Mouse (Mus musculus) neutrophil, adult 5-6 weeks (primary cell): Measurements from ENCODE around the gene Fcrla. TPM values are rescaled to one million over a fixed set of nuclear protein-coding genes. Genes with fewer than 3 reads are reported as not detected.

Experiments
- ATAC-seq: fragments of 151-379, 151-347 bp; 2 replicates; pipeline ENCODE4 v1.8.0; 2017; ENCODE audit warnings: mild to moderate bottlenecking, moderate TSS enrichment; ENCODE audit not compliant: insufficient number of reproducible peaks, poor library complexity, low FRiP score, severe bottlenecking; ENCODE audit errors: extremely low read depth
- total RNA-seq: library from RNA; stranded (forward); fragments of 200-1000 nt; gene quantifications from 2 replicates; pipeline ENCODE4 v1.2.3, GENCODE M21; 2017

Fcrla gene
- total RNA-seq, 1 experiment from 2014 or later: 255 TPM

DNA sequence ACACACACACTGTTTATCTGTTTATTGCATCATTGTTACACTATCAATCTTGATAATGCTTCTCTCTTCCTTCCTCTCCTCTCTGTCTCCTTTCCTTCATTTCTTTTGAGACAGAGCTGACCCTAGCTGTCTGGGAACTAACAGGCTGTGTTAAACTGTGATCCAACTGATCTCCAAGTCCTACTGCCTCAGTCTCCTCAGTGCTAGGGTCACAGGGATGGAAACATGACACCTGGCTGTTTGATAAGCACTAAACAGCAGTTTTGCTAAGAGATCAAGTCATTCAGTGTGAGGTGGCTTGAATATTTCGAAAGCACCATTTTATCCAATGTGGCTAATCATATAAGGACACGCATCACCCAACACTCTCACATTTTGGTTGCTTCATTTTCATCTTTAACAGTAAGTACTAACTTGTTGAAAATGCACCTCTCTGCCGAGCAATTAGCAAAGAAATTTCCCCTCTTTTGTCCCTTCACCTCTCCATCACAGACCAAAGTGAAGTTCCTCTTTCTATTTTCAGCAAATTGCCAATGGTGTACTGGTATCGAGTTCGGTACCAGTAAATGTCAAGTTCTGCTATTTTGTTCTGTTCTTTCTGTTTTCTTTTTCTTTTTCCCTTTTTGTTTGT lies 30.6 kb downstream of the Fcrla start:
- ATAC-seq: no peak

- ATAC-seq: peak; percentile 66; the same call in 1 of the 2 replicates
These were observed 32.5 kb downstream of the Fcrla start for GRCm38 (mm10) chr1:170894603-170895602.

DNA sequence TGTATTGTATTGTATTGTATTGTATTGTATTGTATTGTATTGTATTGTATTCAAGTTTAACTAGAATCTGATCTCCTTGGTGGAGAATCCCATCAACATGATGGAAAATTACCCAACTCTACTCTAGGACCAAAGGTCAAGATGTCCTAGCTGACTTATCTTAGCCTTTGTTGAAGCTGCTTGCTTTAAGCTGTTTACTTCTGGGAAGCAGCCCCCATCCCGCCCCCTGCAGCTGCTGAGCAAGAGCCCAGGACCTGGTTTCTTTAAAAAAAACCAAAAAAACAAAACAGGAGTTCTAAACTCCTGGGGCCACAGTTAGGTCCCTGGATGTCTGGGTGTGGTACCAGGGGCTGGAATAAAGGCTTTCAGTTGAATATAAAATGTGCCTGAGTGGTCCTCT lies 35.1 kb downstream of the Fcrla start:
- ATAC-seq: no peak

DNA sequence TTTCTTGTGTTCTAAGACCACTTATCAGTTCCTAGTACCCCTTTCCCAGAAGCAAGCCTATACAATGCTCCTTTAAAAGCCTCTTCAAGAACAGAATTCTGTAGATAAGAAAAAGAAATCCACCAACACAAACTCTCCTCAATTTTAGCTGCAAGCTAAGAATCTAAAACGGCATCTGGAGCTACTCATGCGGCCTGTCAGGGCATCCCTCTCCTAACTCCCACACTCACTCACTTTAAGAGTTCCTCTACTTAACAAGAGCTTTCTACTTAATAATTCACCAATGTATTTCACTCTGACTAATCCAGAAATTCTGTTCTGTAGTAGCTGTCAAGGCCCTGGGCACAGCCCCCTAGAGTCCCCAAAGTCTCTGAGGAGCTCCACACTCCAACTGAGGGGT lies 35.7 kb downstream of the Fcrla start:
- ATAC-seq: no peak

- no peak for ATAC-seq
These were observed 38.1 kb downstream of the Fcrla start for GRCm38 (mm10) chr1:170889310-170889709.

DNA sequence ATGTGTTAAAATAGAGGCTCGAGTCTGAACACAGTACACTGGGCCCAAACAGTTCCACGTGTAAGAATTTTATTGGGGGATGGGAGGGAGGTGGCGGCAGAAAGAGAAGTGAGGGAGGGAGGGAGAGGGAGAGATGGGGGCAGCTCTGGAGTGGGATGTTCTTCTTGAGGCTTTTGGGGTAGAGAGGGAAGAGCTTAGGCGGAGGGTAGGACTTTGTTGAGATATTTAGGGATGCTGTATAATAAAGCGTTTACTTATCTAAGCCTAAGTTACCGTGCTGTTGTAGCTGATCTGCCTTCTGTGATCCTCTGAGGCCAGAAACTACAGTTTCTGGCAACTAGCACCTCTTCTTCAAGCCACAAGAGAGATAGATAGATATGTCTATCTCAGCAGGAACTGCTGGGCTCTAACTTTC lies 41.3 kb downstream of the Fcrla start:
- ATAC-seq: no peak

DNA sequence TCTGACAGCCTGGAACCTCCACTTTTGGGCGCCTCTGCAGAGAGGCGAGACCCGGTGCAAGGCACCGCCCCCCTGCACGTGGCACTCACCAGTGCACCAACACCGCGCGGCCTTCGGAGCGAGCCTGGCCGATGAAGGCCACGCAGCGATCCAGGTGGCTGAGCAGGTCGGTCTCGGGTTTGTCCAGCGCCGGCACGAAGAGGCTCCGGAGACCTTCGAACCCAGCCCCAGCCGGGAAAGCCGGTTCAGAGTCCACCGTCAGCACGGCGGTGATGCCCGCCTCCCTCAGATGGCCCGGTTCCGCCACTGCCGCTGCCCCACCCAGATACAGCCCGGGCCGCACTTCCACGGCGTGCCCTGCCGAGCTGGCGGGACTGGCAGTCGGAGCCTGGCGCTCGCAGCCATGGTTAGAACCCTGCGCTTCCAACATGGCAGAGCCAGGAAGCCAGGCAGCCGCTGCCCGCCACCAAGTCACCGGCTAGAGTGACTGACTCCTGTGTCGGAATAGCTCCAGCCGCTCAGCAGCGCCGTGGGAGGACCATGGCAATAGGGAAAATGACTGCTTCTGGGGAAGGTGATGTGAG lies 42.3 kb downstream of the Fcrla start, which contains the start of the genes Gm26620 and Dusp12:
TSS of gene Gm26620 (plus strand) at position 88 of the 584 bp plus-strand sequence.
TSS of gene Dusp12 (minus strand) at position 563 of the 584 bp plus-strand sequence.
- peak; percentile 96 for ATAC-seq

DNA sequence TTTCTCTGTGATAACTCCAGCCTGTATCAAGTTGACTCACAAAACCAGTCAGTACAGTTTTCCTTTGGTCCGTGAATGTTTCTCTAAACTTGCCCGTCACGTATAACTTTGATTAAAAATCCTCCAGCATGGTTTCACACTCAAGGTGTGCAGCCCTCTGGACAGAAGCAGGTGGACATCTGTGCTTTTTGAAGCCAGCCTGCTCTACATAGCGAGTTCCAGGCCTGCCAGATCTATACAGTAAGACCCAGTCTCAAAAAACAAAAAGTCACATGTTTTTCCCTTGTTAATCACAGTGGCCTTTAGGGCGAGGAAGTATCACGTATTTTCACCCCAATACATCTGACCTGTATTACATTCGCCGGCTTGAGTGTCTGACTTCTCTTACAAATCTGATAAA lies 43.0 kb downstream of the Fcrla start:
- ATAC-seq: no peak

DNA sequence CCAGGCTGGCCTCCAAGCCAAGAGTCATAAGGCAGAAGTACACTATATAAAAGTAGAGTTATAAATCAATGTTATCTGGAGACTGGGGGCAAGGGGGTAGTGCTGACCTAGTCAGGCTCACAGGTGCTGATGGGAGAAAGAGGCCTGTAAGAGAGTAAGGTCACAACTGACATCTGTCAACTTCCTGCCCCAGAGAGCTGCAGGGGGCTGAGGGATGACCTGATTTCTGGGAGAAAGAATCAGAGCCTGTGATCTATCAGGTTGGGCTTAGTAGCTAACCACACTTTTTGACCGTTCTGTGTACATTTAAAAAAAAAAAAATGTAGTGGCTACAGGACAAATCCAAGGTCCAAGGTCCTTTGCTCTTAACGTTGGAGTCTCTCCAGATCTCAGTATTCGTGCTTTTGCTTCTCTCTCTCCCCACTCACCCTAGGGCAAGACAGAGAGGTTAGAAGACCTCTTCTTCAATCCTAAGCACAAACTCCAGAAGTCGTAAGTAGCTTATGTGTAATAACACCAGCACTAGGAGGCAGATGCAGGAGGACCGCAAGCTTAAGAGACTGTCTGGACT lies 44.4 kb downstream of the Fcrla start:
- no peak for ATAC-seq

- ATAC-seq: no peak
These were observed 50.5 kb downstream of the Fcrla start for GRCm38 (mm10) chr1:170876906-170877305.

DNA sequence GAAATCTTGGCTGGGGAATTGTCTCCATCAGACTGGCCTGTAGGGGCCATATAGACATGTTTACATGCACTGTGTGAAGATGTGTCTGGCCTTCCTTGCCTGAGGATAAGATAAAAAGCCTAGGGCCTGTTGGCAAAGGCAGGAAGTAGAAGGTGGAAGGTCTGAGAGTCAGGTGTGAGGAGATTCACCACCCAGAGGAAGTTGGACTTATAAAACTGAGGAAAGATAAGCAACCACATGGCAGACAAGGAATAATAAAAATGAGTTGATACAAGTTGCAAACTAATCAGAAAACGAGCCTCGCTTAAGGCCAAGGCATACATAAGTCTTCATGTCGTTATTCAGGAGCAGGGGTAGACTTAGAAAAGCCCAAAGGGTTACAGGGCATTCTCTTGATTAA lies 51.7 kb downstream of the Fcrla start:
- no peak for ATAC-seq

DNA sequence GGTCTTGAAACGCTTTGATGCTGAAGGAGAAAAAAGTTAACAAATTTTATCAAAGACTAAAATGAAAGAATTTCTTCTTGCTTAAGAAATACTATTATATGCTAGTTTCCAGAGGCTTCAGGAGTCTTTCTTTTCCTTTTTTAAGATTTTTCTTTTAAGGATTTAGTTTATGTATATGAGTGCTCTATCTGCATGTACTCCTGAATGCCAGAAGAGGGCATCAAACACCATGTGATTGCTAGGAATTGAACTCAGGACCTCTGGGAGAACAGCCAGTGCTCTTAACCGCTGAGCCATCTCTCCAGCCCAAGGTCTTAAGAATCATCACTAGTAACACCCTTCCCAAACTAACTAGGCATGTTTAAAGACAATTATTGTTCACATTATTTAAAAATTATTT lies 55.4 kb downstream of the Fcrla start:
- ATAC-seq: no peak

- no peak for ATAC-seq
These were observed 56.0 kb downstream of the Fcrla start for GRCm38 (mm10) chr1:170871402-170871801.

DNA sequence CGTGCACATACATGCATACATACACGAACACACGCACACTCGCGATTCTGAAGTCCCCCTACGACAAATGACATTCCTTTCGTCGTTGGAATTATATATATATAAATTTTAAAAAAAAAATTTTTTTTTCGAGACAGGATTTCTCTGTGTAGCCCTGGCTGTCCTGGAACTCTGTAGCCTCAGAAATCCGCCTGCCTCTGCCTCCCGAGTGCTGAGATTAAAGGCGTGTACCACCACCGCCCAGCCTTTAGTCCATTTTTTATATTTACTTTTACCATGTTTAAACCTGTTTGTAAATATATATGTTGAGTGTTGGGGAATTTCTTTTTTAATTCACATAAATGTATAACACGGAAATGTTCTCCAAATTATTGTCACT lies 58.5 kb downstream of the Fcrla start:
- no peak for ATAC-seq

- ATAC-seq: peak; percentile 16; the same call in 1 of the 2 replicates
These were observed 59.1 kb downstream of the Fcrla start for GRCm38 (mm10) chr1:170868107-170868904.

- ATAC-seq: peak; percentile 85
These were observed 59.7 kb downstream of the Fcrla start, which contains the start of gene Atf6 for GRCm38 (mm10) chr1:170867691-170868105. Atf6 (minus strand) TSS chr1:170867771.
